Mouse (Mus musculus): ENCODE measurements around the gene Siae.
A peak's percentile ranks its signal among the peaks of the same experiment; 100 is the strongest.

Gene Siae

DNA sequence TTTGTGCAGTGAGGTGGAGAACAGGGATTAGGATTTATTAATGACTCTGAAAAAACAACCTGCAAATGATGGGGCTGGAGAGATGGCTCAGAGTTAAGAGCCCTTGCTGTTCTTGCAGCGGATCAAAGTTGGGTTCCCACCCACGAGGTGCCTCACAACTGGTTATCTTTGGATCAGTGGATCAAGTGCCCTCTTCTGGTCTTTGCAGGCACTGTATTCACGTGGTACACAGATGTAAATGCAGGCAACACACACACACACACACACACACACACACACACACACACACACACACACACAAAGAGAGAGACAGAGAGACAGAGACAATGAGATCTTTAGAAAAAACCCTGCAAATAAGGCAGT, 132.4 kb downstream of the Siae start:
- DNase-seq, result no peak

DNA sequence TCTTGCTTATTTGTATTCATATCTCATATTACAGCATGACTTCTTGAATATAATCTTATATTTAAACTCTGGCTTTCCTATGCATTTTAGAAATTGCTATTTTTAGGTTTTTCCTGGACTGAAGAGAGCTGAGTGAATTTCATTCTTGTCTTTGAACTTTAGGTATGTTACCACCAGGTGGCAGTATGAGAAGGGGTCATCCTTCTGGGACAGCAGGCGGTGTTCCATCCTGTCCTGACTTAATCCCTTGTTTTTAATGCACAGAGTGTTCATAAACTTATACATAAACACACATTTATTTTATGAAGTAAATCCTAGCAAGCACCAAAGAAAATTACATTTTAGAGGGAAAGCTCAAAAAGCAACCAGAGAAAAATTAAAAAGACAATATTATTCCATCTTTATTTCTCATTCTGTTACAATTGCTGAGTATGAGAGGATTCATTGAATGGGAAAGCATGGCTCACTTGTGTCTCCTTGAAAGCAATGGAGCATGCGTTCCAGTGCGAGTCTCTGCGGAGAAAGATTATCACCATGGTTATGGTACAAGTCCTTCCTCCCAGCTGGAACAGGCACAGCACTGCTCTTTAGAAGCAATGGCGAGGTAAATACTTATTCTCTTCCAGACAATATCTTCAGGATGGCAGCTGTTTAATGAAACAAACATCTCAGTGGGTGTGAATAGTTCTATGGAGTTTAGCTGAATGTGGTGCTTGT, 134.6 kb downstream of the Siae start:
- DNase-seq, result peak; percentile 13

Measured in kidney, postnatal 14 days (tissue).